Mouse (Mus musculus) embryonic facial prominence, embryonic 14.5 days (tissue): Measurements from ENCODE around the gene Setmar. TPM values are rescaled to one million over a fixed set of nuclear protein-coding genes. Genes with fewer than 3 reads are reported as not detected.
"Not testable (repeated sequence)": the region's sequence is repeated elsewhere in the genome, so short reads cannot be mapped to it uniquely, and the experiment has no call there.

Experiments used
- ATAC-seq: fragments of 200-750 bp; cut with Nextera tagmentation; 2 replicates; pipeline ENCODE4 v1.8.0; 2017; ENCODE audit warnings: low read depth, moderate number of reproducible peaks, moderate TSS enrichment
- DNase-seq: peaks from one replicate; pipeline ENCODE4 v3.0.0-alpha.2; 2015; ENCODE audit warnings: low spot score
- H3K27ac ChIP-seq: fragments of 300-500 bp; sonication (generic); replicated peaks from 2 replicates; pipeline ENCODE4 v1.5.1; 2014; ENCODE audit warnings: low read depth, mild to moderate bottlenecking, low read length, moderate library complexity
- H3K27me3 ChIP-seq: fragments of 300-500 bp; sonication (generic); replicated peaks from 2 replicates; pipeline ENCODE4 v1.6.1; 2014; ENCODE audit warnings: low read length; ENCODE audit not compliant: control insufficient read depth, insufficient read depth
- H3K36me3 ChIP-seq: fragments of 300-500 bp; sonication (generic); 2 replicates; pipeline ENCODE4 v1.6.1; 2014; ENCODE audit warnings: low read length, mixed read lengths; ENCODE audit not compliant: control insufficient read depth, insufficient read depth
- H3K4me1 ChIP-seq: fragments of 300-500 bp; sonication (generic); 2 replicates; pipeline ENCODE4 v1.6.1; 2014; ENCODE audit warnings: antibody characterized with exemption, low read length; ENCODE audit not compliant: control insufficient read depth, insufficient read depth
- H3K4me2 ChIP-seq: fragments of 300-500 bp; sonication (generic); 2 replicates; pipeline ENCODE4 v1.6.1; 2014; ENCODE audit warnings: low read depth, mild to moderate bottlenecking, low read length, moderate library complexity, mixed read lengths
- H3K4me3 ChIP-seq: fragments of 300-500 bp; sonication (generic); 2 replicates; pipeline ENCODE4 v1.5.1; 2014; ENCODE audit warnings: low read depth, mild to moderate bottlenecking, low read length
- H3K9ac ChIP-seq: fragments of 300-500 bp; sonication (generic); 2 replicates; pipeline ENCODE4 v1.6.1; 2014; ENCODE audit warnings: low read depth, mild to moderate bottlenecking, low read length, moderate library complexity, mixed read lengths
- H3K9me3 ChIP-seq: fragments of 300-500 bp; sonication (generic); 2 replicates; pipeline ENCODE4 v1.6.1; 2016; ENCODE audit warnings: low read length; ENCODE audit not compliant: control insufficient read depth
- WGBS: fragments of 180-500 bp; shearing (Covaris S2); extraction: QIAGEN DNeasy Blood & Tissue Kit; methylation state at CpG from one replicate; pipeline ENCODE4 v1.1.7; 2014; 5-methylcytosine and 5-hydroxymethylcytosine counted together
- polyA plus RNA-seq: library from polyadenylated mRNA; unstranded; fragments of >200 nt; fragmentation: Nextera tagmentation; extraction: Ambion mirVana; gene quantifications from 2 replicates; pipeline ENCODE4 v1.2.1, GENCODE M21; 2014

Setmar gene
- polyA plus RNA-seq = 6.8 and 7.5 TPM in 2 replicates

- peak within 1 kb of the TSS; percentile 61 for H3K9ac ChIP-seq
These were observed at the start of gene Setmar for GRCm38 (mm10) chr6:108064918-108065526. TSS of gene Setmar (plus strand) at chr6:108065045.

GRCm38 (mm10) chr6:108021646-108022045, 43.2 kb upstream of the Setmar start:
- Histone ChIP-seq H3K4me2 (no peak overlapping the region), H3K9me3 (no peaks in the 10 kb centered on the region), H3K9ac (no peak overlapping the region), H3K27ac (no peak overlapping the region), H3K36me3 (no peaks in the 10 kb centered on the region), H3K4me3 (no peak overlapping the region), H3K27me3 (no peaks in the 10 kb centered on the region), H3K4me1 (no peaks in the 10 kb centered on the region)
- 92% methylated on average over 5 of the region's 5 CpGs for WGBS
- ATAC-seq (no peak), DNase-seq (no peak)

More at GRCm38 (mm10) chr6:108064918-108065526, at the start of gene Setmar:
- Histone ChIP-seq H3K4me3 (peak within 1 kb of the TSS; percentile 44), H3K4me2 (peak within 1 kb of the TSS; percentile 65), H3K27ac (peak within 1 kb of the TSS; percentile 72), H3K27me3 (no peaks in the 10 kb centered on the region), H3K36me3 (no peaks in the 10 kb centered on the region), H3K9me3 (no peaks in the 10 kb centered on the region), H3K4me1 (no peaks in the 10 kb centered on the region)
- ATAC-seq (peak; percentile 97), DNase-seq (peak; percentile 97)
- WGBS = under 1% methylated on average over 21 of the region's 24 CpGs

GRCm38 (mm10) chr6:108055041-108055440, 9.8 kb upstream of the Setmar start:
- ATAC-seq, H3K9me3 ChIP-seq, H3K4me1 ChIP-seq, H3K9ac ChIP-seq, H3K27ac ChIP-seq, H3K4me3 ChIP-seq, H3K4me2 ChIP-seq, H3K36me3 ChIP-seq, H3K27me3 ChIP-seq: not testable (repeated sequence)
- DNase-seq = peak; percentile 47
- WGBS = 0% methylated on average over 1 of the region's 2 CpGs

GRCm38 (mm10) chr6:108055946-108056345, 8.9 kb upstream of the Setmar start:
- Histone ChIP-seq H3K27me3 (no peaks in the 10 kb centered on the region), H3K36me3 (no peaks in the 10 kb centered on the region), H3K27ac (no peak overlapping the region), H3K4me3 (no peak overlapping the region), H3K9me3 (no peaks in the 10 kb centered on the region), H3K4me1 (no peaks in the 10 kb centered on the region), H3K4me2 (no peak overlapping the region), H3K9ac (no peak overlapping the region)
- DNase-seq = no peak
- 73% methylated on average over 3 of the region's 3 CpGs for WGBS
- ATAC-seq = no peak

- no peaks in the 10 kb centered on the region for H3K27me3 ChIP-seq
- H3K4me3 ChIP-seq = no peak overlapping the region
- no peaks in the 10 kb centered on the region for H3K4me1 ChIP-seq
- no peak overlapping the region for H3K9ac ChIP-seq
- no peak overlapping the region for H3K27ac ChIP-seq
- WGBS = 57% methylated on average over 4 of the region's 4 CpGs
- no peaks in the 10 kb centered on the region for H3K9me3 ChIP-seq
- DNase-seq (no peak), ATAC-seq (no peak)
- no peak overlapping the region for H3K4me2 ChIP-seq
- no peaks in the 10 kb centered on the region for H3K36me3 ChIP-seq
These were observed 7.5 kb upstream of the Setmar start for GRCm38 (mm10) chr6:108057353-108057752.

GRCm38 (mm10) chr6:108058066-108058465, 6.8 kb upstream of the Setmar start:
- DNase-seq = no peak
- Histone ChIP-seq H3K9me3 (no peaks in the 10 kb centered on the region), H3K27me3 (no peaks in the 10 kb centered on the region), H3K4me2 (no peak overlapping the region), H3K4me1 (no peaks in the 10 kb centered on the region), H3K4me3 (no peak overlapping the region), H3K27ac (no peak overlapping the region), H3K36me3 (no peaks in the 10 kb centered on the region), H3K9ac (no peak overlapping the region)
- 81% methylated on average over 5 of the region's 5 CpGs for WGBS
- no peak for ATAC-seq

- H3K36me3 ChIP-seq = no peaks in the 10 kb centered on the region
These were observed 3.7 kb upstream of the Setmar start for GRCm38 (mm10) chr6:108061121-108061520.

GRCm38 (mm10) chr6:108065583-108065982, 738 bp downstream of the Setmar start:
- peak overlapping the region; percentile 72 for H3K27ac ChIP-seq
- no peaks in the 10 kb centered on the region for H3K36me3 ChIP-seq
- ATAC-seq (no peak; the same call in 1 of the 2 replicates), DNase-seq (peak; percentile 94)
- peak overlapping the region; percentile 65 for H3K4me2 ChIP-seq
- no peaks in the 10 kb centered on the region for H3K27me3 ChIP-seq
- H3K9me3 ChIP-seq = no peaks in the 10 kb centered on the region
- no peaks in the 10 kb centered on the region for H3K4me1 ChIP-seq
- WGBS = 9% methylated on average over 5 of the region's 6 CpGs
- H3K4me3 ChIP-seq = peak overlapping the region; percentile 44
- peak overlapping the region; percentile 61 for H3K9ac ChIP-seq

More at GRCm38 (mm10) chr6:108061121-108061520, 3.7 kb upstream of the Setmar start:
- no peak overlapping the region for H3K9ac ChIP-seq
- DNase-seq (no peak), ATAC-seq (no peak)
- no peaks in the 10 kb centered on the region for H3K27me3 ChIP-seq
- no peak overlapping the region for H3K27ac ChIP-seq
- H3K4me3 ChIP-seq = no peak overlapping the region
- WGBS = 63% methylated on average over 3 of the region's 3 CpGs
- H3K4me1 ChIP-seq = no peaks in the 10 kb centered on the region
- no peak overlapping the region for H3K4me2 ChIP-seq
- no peaks in the 10 kb centered on the region for H3K9me3 ChIP-seq

- Histone ChIP-seq H3K9me3 (0 out of 2 replicates have a peak, but pooled peaks cover 4% of the 10 kb centered on the region), H3K36me3 (peaks cover 13% of the 10 kb centered on the region; the same call in 1 of the 2 replicates), H3K9ac (no peak overlapping the region), H3K27me3 (no peaks in the 10 kb centered on the region), H3K4me1 (no peaks in the 10 kb centered on the region), H3K4me2 (no peak overlapping the region), H3K4me3 (no peak overlapping the region), H3K27ac (no peak overlapping the region)
- DNase-seq (no peak), ATAC-seq (no peak)
- 90% methylated on average over 7 of the region's 7 CpGs for WGBS
These were observed 6.1 kb downstream of the Setmar start for GRCm38 (mm10) chr6:108070947-108071346.
